ENCODE assay signal across 26 mouse cellular contexts in the genomic region with DNA sequence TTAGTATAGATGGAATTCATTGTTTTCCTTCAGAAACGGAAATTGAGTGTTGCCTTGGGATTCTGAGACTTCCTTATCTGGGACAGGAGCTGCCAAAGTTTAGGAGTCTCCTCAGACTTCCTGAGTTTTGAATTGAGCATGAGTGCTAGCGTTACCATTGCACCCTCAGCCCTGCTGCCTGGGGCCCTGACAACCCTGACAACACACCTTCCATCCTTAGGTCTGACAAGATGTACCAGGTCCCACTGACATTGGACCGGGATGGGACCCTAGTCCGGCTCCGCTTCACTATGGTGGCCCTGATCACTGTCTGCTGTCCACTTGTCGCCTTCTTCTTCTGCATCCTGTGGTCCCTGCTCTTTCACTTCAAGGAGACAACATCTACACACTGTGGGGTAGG. TPM values are rescaled to one million over a fixed set of nuclear protein-coding genes. Genes with fewer than 3 reads are reported as not detected.
DNase-seq lines count a peak whose midpoint lies in the region; ATAC-seq and TF ChIP-seq lines count a peak whose summit lies in the region.
"Had no signal": no experiment of that assay in that cellular context is flagged by ENCODE, and none has a peak within 500 bp of the region (broad histone marks: within the 10 kb centered on the region; RNA-seq: fewer than 3 reads in every experiment).

No protein-coding gene starts in this region.

- no peak overlapping the region for H3K4me3 ChIP-seq in heart, adult 2 months
- no peak overlapping the region for H3K4me3 ChIP-seq in intestine, embryonic 14.5 days (ENCODE audit: low read depth, low read length)
- no peak overlapping the region for H3K4me3 ChIP-seq in intestine, postnatal 0 days (ENCODE audit: low read depth, low read length)
- H3K4me3 ChIP-seq in brown adipose tissue, adult 24 weeks (ENCODE audit: insufficient read depth, low read depth, low read length) = no peak overlapping the region
- no peak overlapping the region for H3K4me3 ChIP-seq in stomach, postnatal 0 days (ENCODE audit: low read depth, low read length)
- H3K4me3 ChIP-seq: embryonic facial prominence, embryonic 10.5 days; embryonic facial prominence, embryonic 13.5 days; erythroblast, embryonic 14.5 days; forebrain, embryonic 12.5 days; forebrain, embryonic 15.5 days; heart, embryonic 13.5 days had no signal

- no peak overlapping the region for H3K4me2 ChIP-seq in intestine, embryonic 14.5 days (ENCODE audit: low read length)
- H3K4me2 ChIP-seq in intestine, postnatal 0 days (replicated peaks; ENCODE audit: low read depth) = no peak overlapping the region
- no peak overlapping the region for H3K4me2 ChIP-seq in stomach, postnatal 0 days (replicated peaks; ENCODE audit: low read depth)
- H3K4me2 ChIP-seq: embryonic facial prominence, embryonic 13.5 days; forebrain, embryonic 12.5 days; forebrain, embryonic 15.5 days; heart, embryonic 13.5 days; hindbrain, embryonic 14.5 days had no signal

- TF ChIP-seq CTCF in heart, adult 2 months (IDR thresholded peaks at IDR 0.05) = no peak
- no peak for TF ChIP-seq CTCF in intestine, postnatal 0 days (IDR thresholded peaks at IDR 0.05; ENCODE audit: low read depth)
- no peak for TF ChIP-seq CTCF in stomach, postnatal 0 days (IDR thresholded peaks at IDR 0.05; ENCODE audit: low read depth)

- WGBS in heart, adult 2 months = 69% methylated on average over 6 of the region's 6 CpGs
- WGBS in intestine, embryonic 14.5 days = 93% methylated on average over 6 of the region's 6 CpGs
- WGBS in intestine, postnatal 0 days = 89% methylated on average over 6 of the region's 6 CpGs
- 91% methylated on average over 6 of the region's 6 CpGs for WGBS in stomach, postnatal 0 days

- peaks cover 9% of the 10 kb centered on the region for H3K4me1 ChIP-seq in heart, adult 2 months (ENCODE audit: control insufficient read depth, insufficient read depth, low read length)
- no peaks in the 10 kb centered on the region for H3K4me1 ChIP-seq in intestine, embryonic 14.5 days (replicated peaks; ENCODE audit: control insufficient read depth, insufficient read depth, low read length)
- no peaks in the 10 kb centered on the region for H3K4me1 ChIP-seq in intestine, postnatal 0 days (replicated peaks; ENCODE audit: control insufficient read depth, insufficient read depth, low read length)
- H3K4me1 ChIP-seq in brown adipose tissue, adult 24 weeks (ENCODE audit: control insufficient read depth, insufficient read depth, insufficient read length, low read length) = peaks cover 16% of the 10 kb centered on the region
- H3K4me1 ChIP-seq in stomach, postnatal 0 days (replicated peaks; ENCODE audit: control insufficient read depth, insufficient read depth) = no peaks in the 10 kb centered on the region
- H3K4me1 ChIP-seq: forebrain, embryonic 12.5 days had no signal

- peaks cover 6% of the 10 kb centered on the region; the same call in 1 of the 2 replicates for H3K36me3 ChIP-seq in heart, adult 2 months (ENCODE audit: control insufficient read depth, insufficient read depth, low read length)
- H3K36me3 ChIP-seq in intestine, embryonic 14.5 days (ENCODE audit: control insufficient read depth, insufficient read depth, low read length) = peaks cover 25% of the 10 kb centered on the region
- peaks cover 20% of the 10 kb centered on the region; the same call in 1 of the 2 replicates for H3K36me3 ChIP-seq in intestine, postnatal 0 days (ENCODE audit: control insufficient read depth, insufficient read depth)
- H3K36me3 ChIP-seq in stomach, postnatal 0 days (ENCODE audit: control insufficient read depth, insufficient read depth, low read length) = no peaks in the 10 kb centered on the region
- H3K36me3 ChIP-seq: forebrain, embryonic 15.5 days had no signal

- no peak overlapping the region for H3K9ac ChIP-seq in heart, adult 2 months (ENCODE audit: low read depth, low read length)
- H3K9ac ChIP-seq in intestine, embryonic 14.5 days (ENCODE audit: low read length) = no peak overlapping the region
- H3K9ac ChIP-seq in intestine, postnatal 0 days (ENCODE audit: low read depth, low read length) = no peak overlapping the region
- no peak overlapping the region for H3K9ac ChIP-seq in stomach, postnatal 0 days (ENCODE audit: low read length)
- H3K9ac ChIP-seq: embryonic facial prominence, embryonic 13.5 days; forebrain, embryonic 12.5 days; forebrain, embryonic 15.5 days; heart, embryonic 13.5 days; hindbrain, embryonic 14.5 days had no signal

- H3K27ac ChIP-seq in heart, adult 2 months = peak overlapping the region; percentile 66
- H3K27ac ChIP-seq in intestine, embryonic 14.5 days (ENCODE audit: low read depth) = no peak overlapping the region
- no peak overlapping the region for H3K27ac ChIP-seq in intestine, postnatal 0 days (ENCODE audit: low read depth, low read length)
- 0 out of 2 replicates have a peak overlapping the region, but pooled peaks have one; percentile 24 for H3K27ac ChIP-seq in brown adipose tissue, adult 24 weeks (replicated peaks; ENCODE audit: low read depth, low read length)
- H3K27ac ChIP-seq in stomach, postnatal 0 days (replicated peaks) = no peak overlapping the region
- H3K27ac ChIP-seq: embryonic facial prominence, embryonic 10.5 days; embryonic facial prominence, embryonic 13.5 days; forebrain, embryonic 12.5 days; forebrain, embryonic 15.5 days; hindbrain, embryonic 14.5 days; hindbrain, postnatal 0 days had no signal

- intact Hi-C loops in heart, adult 2 months (cut with DNase I) = no loop called here

- H3K27me3 ChIP-seq in heart, adult 2 months (ENCODE audit: control insufficient read depth, insufficient read depth, low read length) = no peaks in the 10 kb centered on the region
- no peaks in the 10 kb centered on the region for H3K27me3 ChIP-seq in intestine, embryonic 14.5 days (replicated peaks; ENCODE audit: control insufficient read depth, insufficient read depth, low read length)
- no peaks in the 10 kb centered on the region for H3K27me3 ChIP-seq in intestine, postnatal 0 days (replicated peaks; ENCODE audit: control insufficient read depth, insufficient read depth, low read length)
- H3K27me3 ChIP-seq in stomach, postnatal 0 days (ENCODE audit: control insufficient read depth, insufficient read depth, low read length) = no peaks in the 10 kb centered on the region
- H3K27me3 ChIP-seq: embryonic facial prominence, embryonic 13.5 days; forebrain, embryonic 12.5 days; forebrain, embryonic 15.5 days; heart, embryonic 13.5 days had no signal

- no peaks in the 10 kb centered on the region for H3K79me2 ChIP-seq in heart, adult 2 months (replicated peaks; ENCODE audit: control insufficient read depth, insufficient read depth, low read length)

- H3K9me3 ChIP-seq in intestine, embryonic 14.5 days (ENCODE audit: control insufficient read depth, low read length) = no peaks in the 10 kb centered on the region
- no peaks in the 10 kb centered on the region for H3K9me3 ChIP-seq in intestine, postnatal 0 days (ENCODE audit: control insufficient read depth)
- no peaks in the 10 kb centered on the region for H3K9me3 ChIP-seq in stomach, postnatal 0 days (ENCODE audit: control insufficient read depth, low read length)
- H3K9me3 ChIP-seq: embryonic facial prominence, embryonic 13.5 days; forebrain, embryonic 12.5 days; forebrain, embryonic 15.5 days; heart, embryonic 13.5 days had no signal

- TF ChIP-seq POLR2A in heart, adult 2 months (IDR thresholded peaks at IDR 0.05; ENCODE audit: insufficient read depth, low read depth, low read length) = peak; percentile 39; the same call in 1 of the 2 replicates

- ATAC-seq in intestine, embryonic 14.5 days (replicated peaks; ENCODE audit: low FRiP score, low TSS enrichment, low read depth) = no peak
- no peak for ATAC-seq in intestine, postnatal 0 days
- ATAC-seq in stomach, postnatal 0 days (ENCODE audit: low FRiP score, low TSS enrichment) = no peak
- ATAC-seq: CD4-positive, CD25-positive, alpha-beta regulatory T cell, adult 4 months; forebrain, embryonic 15.5 days; hindbrain, postnatal 0 days; inflammation-experienced regulatory T-cells, adult 6 months had no signal

- TF ChIP-seq EP300 in heart, adult 2 months (IDR thresholded peaks at IDR 0.05; ENCODE audit: insufficient read depth, low read depth, low read length) = no peak
- TF ChIP-seq EP300 in stomach, postnatal 0 days (optimal IDR thresholded peaks at IDR 0.05) = no peak

- no peak for DNase-seq in heart, adult 2 months
- DNase-seq in heart, adult 8-10 months (ENCODE audit: low spot score) = no peak
- peak; percentile 42 for DNase-seq in intestine, embryonic 14.5 days (ENCODE audit: low spot score)
- DNase-seq in stomach, postnatal 0 days (ENCODE audit: low spot score) = peak; percentile 6
- DNase-seq: adrenal gland, adult 2 months; adrenal gland, postnatal 14 days; cerebellum, adult 11-12 months; cerebellum, adult 8-10 months; cerebellum, postnatal 10 days; cerebellum, postnatal 36 days; embryo, embryonic 11 days; gastrocnemius, postnatal 14 days; heart, adult 18-20 months; kidney, adult 11 months had no signal

RNA-seq across cellular contexts. Expression of a gene that starts 16.0 kb away (rescaled TPM):
- total RNA-seq in heart, adult 2 months (2021) = 10 to 100 TPM; 59.7 to 65.4 TPM
- 111 and 124 TPM in 2 replicates for polyA plus RNA-seq in heart, adult 2 months (2012; rRNA removed)
- total RNA-seq in heart, adult 8-10 months (2022) = 10 to 100 TPM; 62.6 to 83.1 (median 73.8) TPM
- 88.9 and 92.6 TPM in 2 replicates for polyA plus RNA-seq in intestine, embryonic 14.5 days (2014; fragmentation: Nextera tagmentation; extraction: Ambion mirVana)
- 34.9 and 35.0 TPM in 2 replicates for polyA plus RNA-seq in intestine, postnatal 0 days (2015; fragmentation: Nextera tagmentation; extraction: Ambion mirVana)
- 39.2 and 54.0 TPM in 2 replicates for polyA plus RNA-seq in brown adipose tissue, adult 24 weeks (2012; ENCODE audit: insufficient read depth, insufficient read length, missing spikeins)
- polyA plus RNA-seq in stomach, postnatal 0 days (2015; fragmentation: Nextera tagmentation; extraction: Ambion mirVana) = 88.2 and 89.6 TPM in 2 replicates

RNA-seq across cellular contexts. Expression of a gene that starts 16.1 kb away (rescaled TPM):
- total RNA-seq in heart, adult 2 months (2021) = 10 to 100 TPM; 31.9 to 32.9 TPM
- 9.9 and 15.6 TPM in 2 replicates for polyA plus RNA-seq in heart, adult 2 months (2012; rRNA removed)
- total RNA-seq in heart, adult 8-10 months (2022) = 10 to 100 TPM; 31.6 to 34.8 (median 32.8) TPM
- 46.6 and 52.1 TPM in 2 replicates for polyA plus RNA-seq in intestine, embryonic 14.5 days (2014; fragmentation: Nextera tagmentation; extraction: Ambion mirVana)
- 13.3 and 14.8 TPM in 2 replicates for polyA plus RNA-seq in intestine, postnatal 0 days (2015; fragmentation: Nextera tagmentation; extraction: Ambion mirVana)
- polyA plus RNA-seq in brown adipose tissue, adult 24 weeks (2012; ENCODE audit: insufficient read depth, insufficient read length, missing spikeins) = 10.3 and 12.3 TPM in 2 replicates
- polyA plus RNA-seq in stomach, postnatal 0 days (2015; fragmentation: Nextera tagmentation; extraction: Ambion mirVana) = 12.1 and 12.3 TPM in 2 replicates

RNA-seq across cellular contexts. Expression of a gene that starts 29.8 kb away (rescaled TPM):
- total RNA-seq in heart, adult 2 months (2021) = 10 to 100 TPM; 22.4 to 26.3 TPM
- polyA plus RNA-seq in heart, adult 2 months (2012; rRNA removed) = 22.5 and 34.2 TPM in 2 replicates
- 10 to 100 TPM; 17.5 to 20.1 (median 19.2) TPM for total RNA-seq in heart, adult 8-10 months (2022)
- 63.7 and 65.0 TPM in 2 replicates for polyA plus RNA-seq in intestine, embryonic 14.5 days (2014; fragmentation: Nextera tagmentation; extraction: Ambion mirVana)
- 74.2 and 78.1 TPM in 2 replicates for polyA plus RNA-seq in intestine, postnatal 0 days (2015; fragmentation: Nextera tagmentation; extraction: Ambion mirVana)
- 25.4 and 29.6 TPM in 2 replicates for polyA plus RNA-seq in brown adipose tissue, adult 24 weeks (2012; ENCODE audit: insufficient read depth, insufficient read length, missing spikeins)
- polyA plus RNA-seq in stomach, postnatal 0 days (2015; fragmentation: Nextera tagmentation; extraction: Ambion mirVana) = 52.1 and 53.1 TPM in 2 replicates

RNA-seq across cellular contexts. Expression of a gene that starts 41.6 kb away (rescaled TPM):
- total RNA-seq in heart, adult 2 months (2021) = 10 to 100 TPM; 23.9 to 24.1 TPM
- polyA plus RNA-seq in heart, adult 2 months (2012; rRNA removed) = 22.8 and 26.8 TPM in 2 replicates
- total RNA-seq in heart, adult 8-10 months (2022) = 10 to 100 TPM; 21.9 to 25.1 (median 24.0) TPM
- polyA plus RNA-seq in intestine, embryonic 14.5 days (2014; fragmentation: Nextera tagmentation; extraction: Ambion mirVana) = 22.4 and 23.6 TPM in 2 replicates
- polyA plus RNA-seq in intestine, postnatal 0 days (2015; fragmentation: Nextera tagmentation; extraction: Ambion mirVana) = 13.0 and 13.8 TPM in 2 replicates
- 46.5 and 52.6 TPM in 2 replicates for polyA plus RNA-seq in brown adipose tissue, adult 24 weeks (2012; ENCODE audit: insufficient read depth, insufficient read length, missing spikeins)
- 26.4 and 29.5 TPM in 2 replicates for polyA plus RNA-seq in stomach, postnatal 0 days (2015; fragmentation: Nextera tagmentation; extraction: Ambion mirVana)

Comparison
In these comparisons a context has a peak if more than half of its experiments do, and no peak if none do; other contexts are left out.
1. DNase-seq: peak in intestine, embryonic 14.5 days (single experiment) and stomach, postnatal 0 days (single experiment); none in heart, adult 2 months (0 of 2) and heart, adult 8-10 months (single experiment).
2. H3K27ac ChIP-seq: peak in heart, adult 2 months (single experiment) and brown adipose tissue, adult 24 weeks (single experiment); none in intestine, embryonic 14.5 days (single experiment), intestine, postnatal 0 days (single experiment) and stomach, postnatal 0 days (single experiment).